Mouse (Mus musculus) layer of hippocampus, adult 9-10 months (tissue): ENCODE measurements around the gene Nrn1l.

ENCODE experiments used
- DNase-seq: peaks from one replicate; pipeline ENCODE4 v3.0.0; 2022; ENCODE audit warnings: low spot score

Nrn1l gene

DNA sequence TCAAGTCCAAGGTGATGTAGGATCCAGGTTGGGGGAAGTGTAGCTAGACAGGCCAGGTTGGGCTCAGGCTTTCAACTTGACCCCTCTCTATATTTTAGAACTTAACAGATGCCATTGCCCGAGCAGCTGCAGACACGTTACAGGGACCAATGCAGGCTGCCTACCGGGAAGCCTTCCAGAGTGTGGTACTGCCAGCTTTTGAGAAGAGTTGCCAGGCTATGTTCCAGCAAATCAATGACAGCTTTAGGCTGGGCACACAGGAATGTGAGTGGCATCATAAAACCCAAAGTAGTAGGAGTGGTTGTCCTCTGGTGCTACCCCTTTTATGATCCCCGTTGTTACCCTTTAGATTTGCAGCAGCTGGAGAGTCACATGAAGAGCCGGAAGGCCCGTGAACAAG lies 2.5 kb upstream of the Nrn1l start:
- peak; percentile 66 for DNase-seq

DNA sequence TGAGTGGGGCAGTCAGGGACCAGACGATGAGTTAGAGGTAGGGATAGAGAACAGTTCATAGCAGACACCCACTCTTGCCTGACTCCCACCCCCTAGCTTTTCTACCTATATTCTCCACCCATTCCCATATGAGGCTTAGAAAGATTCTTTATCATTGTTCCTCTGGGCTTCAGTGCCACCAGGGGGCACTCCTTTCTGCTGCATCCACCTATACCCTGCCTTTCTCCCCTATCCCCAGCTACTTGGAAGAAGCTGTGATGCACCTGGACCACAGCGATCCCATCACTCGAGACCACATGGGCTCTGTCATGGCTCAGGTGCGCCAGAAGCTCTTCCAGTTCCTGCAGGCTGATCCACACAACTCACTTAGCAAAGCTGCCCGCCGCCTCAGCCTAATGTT lies 935 bp upstream of the Nrn1l start:
- DNase-seq: no peak

DNA sequence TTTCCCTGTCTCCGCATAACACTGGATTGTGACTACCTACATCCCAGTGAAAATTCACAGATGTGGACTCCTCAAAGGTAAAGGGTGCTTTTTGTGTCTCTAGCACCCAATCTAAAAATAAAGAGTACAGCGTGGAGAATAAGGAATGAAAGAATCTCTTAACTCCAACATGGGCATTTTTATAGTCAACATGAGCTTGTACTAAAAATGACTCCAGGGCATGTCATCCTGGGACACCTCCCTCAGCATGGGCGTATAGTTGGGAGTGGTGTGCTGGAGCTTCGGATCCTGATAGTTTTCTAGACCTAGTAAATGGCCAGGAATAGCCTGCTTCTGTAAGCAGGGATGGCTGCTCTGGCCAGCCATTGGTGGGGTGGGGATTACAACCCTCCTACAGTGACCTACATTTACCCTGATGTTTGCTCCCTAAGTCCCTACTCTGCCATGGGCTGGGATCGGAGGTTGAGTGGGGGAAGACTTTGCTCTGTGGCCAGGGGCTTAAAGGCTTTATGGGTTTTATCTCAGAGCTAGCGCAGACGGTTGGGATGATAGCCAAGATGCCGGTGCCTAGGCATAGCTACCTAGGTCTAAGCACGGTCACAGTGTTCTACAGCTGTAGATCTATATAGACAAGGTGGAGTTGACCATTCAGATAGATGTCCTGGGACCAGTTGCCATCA lies 4.6 kb downstream of the Nrn1l start:
- no peak for DNase-seq

DNA sequence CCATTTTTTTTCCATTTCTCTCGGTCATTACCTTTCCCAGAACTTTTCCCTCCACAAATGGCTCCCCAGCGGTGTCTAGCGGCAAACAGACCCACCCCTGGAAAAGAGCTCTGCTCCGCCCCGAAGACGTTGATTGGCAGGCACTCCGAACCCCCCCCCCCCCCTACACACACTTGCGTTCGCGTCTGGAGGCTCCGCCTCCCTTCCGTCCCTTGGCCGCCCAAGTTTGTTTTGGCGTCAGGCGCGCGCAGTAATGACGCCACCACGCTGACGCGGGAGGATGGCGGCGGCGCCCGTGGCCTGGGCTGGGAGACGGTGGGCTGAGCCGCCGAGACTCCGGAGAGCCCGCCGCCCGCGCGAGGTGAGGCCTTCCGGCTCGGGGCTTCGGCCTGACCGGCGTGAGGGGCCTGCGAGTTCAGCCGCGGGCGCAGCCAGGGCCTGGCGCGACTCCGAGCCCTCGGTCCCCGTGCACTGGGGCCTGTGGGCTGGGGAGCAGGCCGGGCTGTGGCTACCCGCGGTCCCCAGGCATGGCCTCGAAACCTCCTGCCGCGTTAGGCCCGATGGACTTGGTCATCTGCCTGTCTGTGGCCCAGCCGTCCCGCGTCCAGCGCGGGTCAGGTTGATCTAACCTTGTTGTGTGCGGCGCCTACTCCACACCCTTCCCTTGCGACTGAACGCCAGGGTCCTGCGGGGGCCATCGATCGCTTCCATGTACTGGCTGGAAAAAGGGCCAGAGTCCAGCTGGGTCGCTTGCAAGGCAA lies 7.0 kb downstream of the Nrn1l start, which contains the start of gene Pskh1:
Gene Pskh1, plus strand, starts transcription at position 262 of the 761 bp plus-strand sequence.
- DNase-seq: peak; percentile 57

DNA sequence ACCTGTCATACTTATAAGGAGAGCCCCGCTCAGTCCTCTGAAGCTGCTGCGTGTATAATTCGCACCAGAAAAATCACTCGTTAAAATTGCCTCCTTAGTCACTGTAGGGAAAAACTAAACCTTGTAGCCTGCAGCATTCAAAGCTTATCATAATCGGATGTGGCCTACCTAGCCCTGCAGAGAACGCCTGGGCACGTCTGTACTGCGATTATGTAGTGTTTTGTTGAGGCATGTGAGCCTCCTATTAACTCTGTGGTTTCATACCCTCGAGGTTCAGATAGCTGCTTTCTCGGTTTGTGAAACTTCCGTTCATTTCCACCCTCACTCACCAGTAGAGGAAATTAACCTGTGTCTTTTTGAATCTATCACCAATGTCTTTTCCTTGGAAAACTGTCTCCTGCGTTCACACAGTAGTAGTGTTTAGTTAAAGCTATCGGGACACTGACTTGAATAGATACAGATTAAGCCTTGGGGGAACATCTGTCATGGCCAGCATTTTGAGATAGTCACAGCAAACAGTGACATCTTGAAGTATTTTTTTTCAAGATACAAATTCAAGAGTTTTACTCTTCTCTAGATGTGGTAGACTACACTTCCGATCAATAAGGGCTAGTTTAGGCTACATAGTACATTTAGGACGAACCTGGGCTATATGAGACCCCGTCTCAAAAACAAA lies 7.7 kb downstream of the Nrn1l start:
- no peak for DNase-seq

DNA sequence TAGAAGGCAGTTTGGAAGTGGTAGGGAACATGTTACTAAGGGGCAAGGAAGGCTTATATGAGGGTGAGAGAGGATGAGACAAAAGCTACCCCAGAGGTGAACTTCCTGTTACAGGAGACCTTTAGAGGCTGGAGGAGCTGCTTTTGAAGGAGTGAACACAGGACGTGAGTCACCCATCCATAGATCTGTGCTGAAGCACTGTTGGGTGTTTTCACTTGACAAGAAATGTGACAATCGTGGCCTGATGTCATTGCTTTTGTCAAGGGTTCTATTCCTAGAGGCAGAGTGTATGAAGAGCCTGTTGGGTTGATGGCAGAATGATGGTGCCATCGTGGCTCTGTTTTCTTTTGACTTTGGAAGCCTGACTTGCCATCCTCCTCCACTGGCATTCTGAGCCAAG lies 26.0 kb downstream of the Nrn1l start:
- no peak for DNase-seq

DNA sequence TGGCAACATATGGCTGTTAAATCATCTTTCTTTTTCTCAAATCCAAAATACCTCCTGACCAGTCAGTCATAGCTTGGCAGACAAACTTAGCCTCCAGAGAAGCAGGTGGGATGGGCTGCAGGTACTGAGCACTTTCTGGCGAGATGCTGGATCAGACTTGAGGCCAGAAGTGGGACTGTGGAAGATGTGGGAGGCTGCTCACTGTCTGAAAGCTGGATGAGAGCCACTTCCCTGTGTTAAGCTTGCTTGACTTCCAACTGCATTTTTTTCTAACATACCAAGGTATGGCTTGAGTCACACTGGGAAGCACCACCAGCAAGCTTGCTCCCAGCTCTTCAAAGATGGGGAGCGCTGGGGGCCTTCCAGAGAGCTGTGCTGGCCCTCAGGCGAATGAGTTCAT lies 31.8 kb downstream of the Nrn1l start:
- DNase-seq: no peak

DNA sequence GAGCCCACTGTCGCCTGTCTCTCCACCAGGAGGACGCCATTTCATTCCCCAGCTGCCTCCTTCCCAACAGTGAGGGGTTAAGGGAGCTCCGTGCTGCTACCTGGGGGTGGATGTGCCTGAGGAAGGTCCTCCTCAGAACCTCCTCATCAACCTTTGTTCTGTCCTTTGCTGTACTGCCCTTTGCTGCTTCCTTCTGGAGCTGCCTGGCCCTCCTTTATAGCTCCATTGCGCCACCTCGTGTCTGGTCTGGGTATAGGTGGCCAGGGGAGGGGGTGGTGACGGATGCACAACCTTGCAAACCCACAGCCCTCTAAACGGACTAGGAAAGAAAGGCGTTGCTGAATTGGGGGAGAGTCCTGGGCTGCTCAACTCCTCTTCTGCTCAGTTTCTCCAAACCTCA lies 37.2 kb downstream of the Nrn1l start:
- DNase-seq: peak; percentile 53

DNA sequence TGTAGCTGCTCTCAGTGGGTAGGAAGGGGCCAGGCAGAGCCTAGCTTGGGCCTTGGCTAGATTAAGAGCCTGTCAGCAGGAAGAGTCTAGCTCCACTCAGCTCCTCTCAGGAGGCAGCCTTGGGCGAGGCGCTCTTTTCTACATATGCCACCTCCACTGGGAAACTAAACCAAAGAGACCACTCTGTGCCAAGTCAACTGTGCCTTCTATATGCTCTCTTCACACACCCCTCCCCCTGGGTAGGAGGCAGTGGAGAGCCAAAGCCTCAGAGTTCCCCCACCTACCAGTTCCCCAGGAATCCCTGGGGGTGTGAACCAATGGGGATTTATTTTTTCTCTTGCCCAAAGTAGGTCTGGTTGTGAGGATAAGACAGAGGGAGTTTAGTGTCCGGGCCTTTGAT lies 37.9 kb downstream of the Nrn1l start:
- no peak for DNase-seq

DNA sequence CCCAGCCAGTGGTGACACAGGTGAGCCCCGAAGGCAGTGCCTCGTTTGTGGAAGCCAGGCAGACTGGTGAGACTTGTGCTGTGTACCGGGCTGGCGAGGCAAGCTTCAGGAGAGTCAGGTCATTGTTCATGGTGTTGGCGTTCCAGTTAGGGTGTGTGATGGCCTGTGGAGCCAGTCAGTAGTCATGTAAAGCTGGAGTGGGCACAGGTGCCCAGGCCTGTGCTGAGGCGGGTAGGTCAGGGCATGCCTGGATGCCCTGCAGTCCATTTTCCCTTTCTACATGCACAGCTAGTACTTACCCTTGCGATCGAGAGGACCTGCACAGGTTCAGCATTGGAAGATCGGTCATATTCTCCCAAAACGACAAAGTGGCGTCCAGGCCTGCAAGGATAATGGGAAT lies 39.2 kb downstream of the Nrn1l start:
- DNase-seq: no peak

DNA sequence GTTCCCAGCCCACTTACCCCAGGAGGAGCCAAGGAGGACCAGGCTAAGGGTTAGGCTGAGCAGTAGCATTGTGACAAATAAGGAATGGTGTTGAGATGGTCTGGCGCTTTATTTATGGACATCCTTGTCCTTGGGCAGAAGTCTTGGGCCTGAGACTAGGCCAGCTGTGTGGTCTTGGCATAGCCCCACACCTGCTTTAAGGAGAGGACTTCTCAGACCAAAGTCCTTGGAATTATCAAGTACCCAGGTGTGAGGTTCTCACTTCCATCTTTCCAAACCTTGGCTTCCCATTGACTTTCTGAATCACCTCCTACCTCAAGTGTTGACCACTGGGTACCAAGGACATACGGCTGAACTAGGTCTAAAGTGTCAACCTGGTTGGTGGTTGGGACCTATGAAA lies 40.4 kb downstream of the Nrn1l start, which contains the start of gene Ctrl:
Gene Ctrl, minus strand, starts transcription at position 101 of the 400 bp plus-strand sequence.
- DNase-seq: no peak

DNA sequence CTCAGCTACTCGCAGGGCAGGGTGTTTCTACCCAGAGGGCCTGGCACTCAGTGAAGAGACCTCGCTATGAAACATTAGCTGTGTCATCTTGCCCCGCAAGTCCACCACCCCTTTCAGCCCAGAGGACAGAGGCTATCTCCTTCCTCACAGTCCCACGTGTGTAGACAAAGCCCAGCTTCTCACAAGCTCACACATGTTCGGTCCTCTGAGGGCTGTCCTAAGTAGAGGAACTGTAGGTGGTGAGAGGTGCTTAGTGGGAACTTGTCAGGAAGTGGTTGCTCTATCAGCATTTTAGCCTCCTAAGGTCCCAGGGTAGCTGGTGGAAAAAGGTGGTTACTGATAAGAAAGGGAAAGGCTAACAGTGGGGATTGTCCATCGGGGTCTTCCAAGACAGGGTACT lies 41.7 kb downstream of the Nrn1l start:
- no peak for DNase-seq

DNA sequence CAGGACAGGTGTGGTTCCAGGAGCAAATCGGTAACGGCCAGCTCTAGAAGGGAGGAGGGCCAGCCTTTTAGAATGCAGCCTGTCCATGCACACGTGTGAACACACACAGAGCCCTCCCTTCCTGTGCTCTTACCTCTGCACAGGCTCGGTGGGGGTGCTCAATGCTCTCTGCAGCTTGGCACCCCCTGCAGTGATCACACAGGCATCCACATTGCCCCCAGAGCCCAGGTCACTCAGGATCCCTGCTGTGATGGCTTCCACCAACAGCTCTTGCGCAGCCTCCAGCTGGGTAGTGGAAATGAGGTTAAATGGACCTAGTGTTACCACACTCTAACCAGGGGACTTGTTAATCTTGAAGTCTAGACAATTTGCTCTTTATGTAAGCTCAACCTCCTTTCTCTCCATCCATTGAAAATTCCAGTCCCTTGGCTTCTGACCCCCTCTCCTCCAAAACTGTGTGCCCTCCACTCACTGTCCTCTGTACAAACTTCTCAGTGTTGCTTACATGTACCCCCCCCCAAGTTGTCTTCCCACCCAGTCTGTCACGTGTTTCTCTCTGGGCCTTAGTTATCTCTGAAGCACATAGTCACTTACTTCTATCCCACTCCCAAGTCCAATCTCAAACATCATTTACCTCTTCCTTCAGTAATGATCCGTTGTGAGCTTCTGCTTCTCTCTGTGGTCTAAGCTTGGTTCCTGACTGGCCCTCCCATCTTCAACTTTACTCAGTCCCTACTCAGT lies 42.7 kb downstream of the Nrn1l start:
- no peak for DNase-seq

DNA sequence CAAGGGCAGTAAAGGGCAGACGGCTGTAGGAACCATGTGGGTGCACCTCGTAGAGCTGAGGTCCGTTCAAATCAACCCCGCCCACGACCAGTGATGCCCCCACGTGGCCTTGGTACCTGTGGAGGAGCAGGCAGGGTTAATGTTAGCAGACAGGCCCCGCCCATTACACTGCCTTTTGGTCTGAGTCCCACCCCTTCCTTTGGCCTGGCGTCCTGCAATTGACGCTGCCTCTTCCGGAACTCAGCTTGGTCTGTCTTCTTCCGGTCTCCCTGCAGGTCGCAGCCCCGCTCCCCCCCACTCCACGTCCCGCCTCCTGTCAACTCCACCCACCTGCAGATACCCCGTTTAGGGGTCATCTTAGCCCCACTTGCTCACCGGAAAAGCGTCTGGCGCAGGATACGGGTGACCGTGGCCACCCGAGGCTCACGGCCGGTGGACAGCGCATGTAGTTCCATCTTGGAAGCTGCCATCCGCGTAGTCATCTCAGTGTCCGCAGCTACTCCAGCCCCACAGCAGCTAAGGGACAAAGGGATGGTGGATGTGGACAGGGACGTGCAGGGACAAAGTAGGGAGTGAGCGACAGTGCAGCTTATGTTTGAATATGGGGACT lies 43.6 kb downstream of the Nrn1l start:
- DNase-seq: peak; percentile 68

DNA sequence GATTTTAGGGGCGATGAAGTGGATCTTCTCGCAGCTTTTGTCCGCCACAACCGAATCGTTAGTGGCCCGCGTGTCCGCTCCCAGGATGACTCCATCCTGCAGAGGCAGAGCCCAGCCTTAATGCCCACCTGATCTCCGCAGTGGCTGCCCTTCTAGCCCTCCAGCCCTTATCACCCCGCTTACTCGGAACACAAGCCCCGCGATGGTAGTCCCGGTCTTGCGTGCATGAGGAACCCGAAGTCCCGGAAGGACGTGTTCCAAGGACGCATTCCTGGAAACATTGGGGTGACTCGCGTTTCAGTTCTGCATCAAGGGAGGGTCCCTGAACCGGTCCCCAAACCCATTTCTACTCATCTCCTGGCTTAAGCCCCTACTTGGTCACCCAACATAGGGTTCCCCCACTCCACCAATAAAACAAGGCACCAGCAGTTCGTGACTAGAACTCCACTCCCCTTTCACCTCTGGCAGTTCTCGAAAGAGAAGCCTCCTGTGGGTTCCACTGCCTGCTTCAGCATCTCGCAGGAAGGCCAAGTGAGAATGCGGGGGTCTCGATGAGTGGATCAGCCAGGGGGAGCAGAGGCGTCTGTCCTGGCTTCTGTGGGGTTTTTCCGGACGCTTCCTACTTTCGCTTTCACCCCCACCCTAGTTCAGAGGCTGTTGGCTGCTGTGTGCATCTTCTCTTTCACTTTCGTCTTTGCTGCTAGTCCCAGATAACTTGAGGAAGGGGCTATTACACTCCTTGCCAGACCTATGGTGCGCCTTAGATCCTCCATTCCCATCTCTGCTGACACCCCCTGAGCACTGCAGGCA lies 44.3 kb downstream of the Nrn1l start:
- DNase-seq: no peak

DNA sequence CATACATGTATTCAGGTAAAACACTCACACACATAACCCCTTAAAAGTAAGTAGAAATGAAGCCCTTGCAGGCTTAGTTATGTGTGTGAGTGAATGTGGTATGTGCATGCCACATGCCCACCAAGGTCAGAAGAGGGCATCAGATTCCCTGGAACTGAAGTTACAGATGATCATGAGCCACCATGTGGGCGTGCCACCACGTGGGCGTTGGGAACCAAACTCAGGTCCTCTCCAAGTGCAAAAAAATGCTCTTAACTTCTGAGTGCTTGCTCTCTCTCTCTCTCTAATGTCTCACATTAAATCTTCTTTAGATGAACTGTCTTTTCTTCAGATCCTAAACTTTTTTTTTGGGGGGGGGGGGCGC lies 44.9 kb downstream of the Nrn1l start, which contains the start of gene Psmb10:
Gene Psmb10, minus strand, starts transcription at position 139 of the 364 bp plus-strand sequence.
- no peak for DNase-seq

DNA sequence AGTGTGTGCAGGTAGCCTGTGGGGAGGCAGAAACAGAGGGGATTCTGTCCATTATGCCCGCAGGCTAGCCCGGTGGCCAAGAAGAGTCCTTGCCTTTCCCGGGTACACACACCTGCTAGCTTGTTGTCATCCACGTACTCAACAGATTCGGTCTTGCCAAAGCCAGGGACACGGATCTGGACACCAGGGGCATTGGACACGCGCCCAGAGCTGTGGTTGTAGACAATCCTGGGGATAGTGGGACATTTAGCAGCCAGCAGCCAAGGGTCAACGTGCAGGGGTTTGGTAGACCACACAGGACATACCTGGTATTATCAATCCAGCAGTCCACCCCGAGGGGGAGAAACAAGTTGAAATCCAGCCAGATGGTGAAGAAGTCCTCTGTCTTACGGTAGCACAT lies 48.7 kb downstream of the Nrn1l start:
- no peak for DNase-seq

DNA sequence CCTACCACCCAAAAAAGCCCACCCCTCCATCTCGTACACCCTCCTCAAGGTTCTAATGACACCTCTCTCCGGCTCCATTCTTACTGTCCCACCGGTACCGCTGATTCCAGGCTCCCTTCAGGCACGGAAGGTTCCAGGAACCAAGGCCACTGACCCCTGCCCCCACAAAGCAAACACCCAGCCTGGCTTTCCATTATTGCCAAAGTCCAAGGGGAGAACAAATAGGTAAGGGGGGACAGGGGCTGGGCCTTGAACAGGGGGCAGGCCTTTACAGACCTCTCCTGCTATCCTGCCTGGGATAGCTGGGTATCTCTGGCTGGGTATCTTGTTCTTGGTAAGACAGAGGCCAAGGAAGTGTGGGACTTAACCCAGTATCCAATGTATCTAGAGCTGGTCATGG lies 49.2 kb downstream of the Nrn1l start:
- DNase-seq: no peak

DNA sequence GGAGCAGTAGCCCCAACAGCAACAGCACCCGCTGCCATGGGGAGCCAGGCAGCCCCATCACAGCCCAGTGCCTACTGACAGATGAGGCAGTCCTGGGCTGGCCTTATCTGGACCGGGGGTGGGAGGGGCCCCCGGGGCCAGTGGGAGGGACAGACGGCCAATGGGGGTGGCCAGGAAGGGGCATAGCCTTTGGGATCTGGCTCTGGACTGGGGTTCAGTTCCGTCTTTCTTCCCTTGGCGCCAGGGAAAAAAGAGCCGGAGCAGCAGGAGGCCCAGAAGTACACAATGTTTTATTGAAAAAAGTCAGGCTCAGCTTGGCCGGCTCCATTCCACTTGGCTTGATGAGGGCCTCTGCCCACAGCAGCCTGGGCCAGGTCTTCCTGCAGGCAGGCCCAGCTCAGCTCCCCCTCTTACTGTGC lies 50.0 kb downstream of the Nrn1l start, which contains the start of gene Lcat:
Gene Lcat, minus strand, starts transcription at position 62 of the 419 bp plus-strand sequence.
- no peak for DNase-seq
